Mouse (Mus musculus) gastrocnemius, postnatal 25 days (tissue): ENCODE results near the gene Ifit1bl2. TPM values are rescaled to one million over a fixed set of nuclear protein-coding genes. Genes with fewer than 3 reads are reported as not detected.
A peak's percentile ranks its signal among the peaks of the same experiment; 100 is the strongest.
"Not testable (repeated sequence)": the region's sequence is repeated elsewhere in the genome, so short reads cannot be mapped to it uniquely, and the experiment has no call there.

ENCODE experiments used
- DNase-seq: peaks from one replicate; pipeline ENCODE4 v3.0.0; 2022
- long read RNA-seq, 2 experiments: library from polyadenylated mRNA; stranded (forward); transcript quantifications; one replicate each; pipeline ENCODE4 v2.0.0; 2021
- total RNA-seq, 2 experiments: library from RNA; stranded (reverse); gene quantifications; 1 replicate in 1 of 2; 2 replicates in 1 of 2; pipeline ENCODE4 v1.2.3; 2021

Ifit1bl2 gene
- total RNA-seq: not detected
- long read RNA-seq, experiment 1: 0 reads
- long read RNA-seq, experiment 2: 0 reads

GRCm38 (mm10) chr19:34640623-34641022, at the start of gene Ifit1bl2, which contains the start of gene Ifit1:
Ifit1bl2 (minus strand) TSS chr19:34640743.
Ifit1 (plus strand) TSS chr19:34640871.
- DNase-seq: no peak

- DNase-seq: no peak
These were observed 45.0 kb upstream of the Ifit1bl2 start for GRCm38 (mm10) chr19:34685530-34685929.

DNA sequence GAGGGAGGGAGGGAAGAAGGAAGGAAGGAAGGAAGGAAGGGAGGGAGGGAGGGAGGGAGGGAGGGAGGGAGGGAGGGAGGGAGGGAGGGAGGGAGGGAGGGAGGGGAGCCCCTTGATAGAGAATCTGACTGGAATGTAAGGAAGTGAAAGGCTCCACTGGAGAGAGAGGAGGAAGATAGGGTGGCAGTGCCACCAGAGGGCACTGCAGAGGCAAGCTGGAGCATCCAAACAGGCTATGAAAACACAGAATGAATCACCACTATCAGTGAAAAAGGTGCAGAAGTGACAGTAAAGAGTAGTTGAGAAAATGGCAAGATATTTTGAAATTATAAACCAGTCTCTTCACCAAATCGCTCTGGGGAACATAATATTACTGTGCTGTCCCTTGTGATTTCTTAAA, 44.3 kb upstream of the Ifit1bl2 start:
- no peak for DNase-seq

- DNase-seq: no peak
These were observed 37.9 kb upstream of the Ifit1bl2 start for GRCm38 (mm10) chr19:34678428-34678827.

DNA sequence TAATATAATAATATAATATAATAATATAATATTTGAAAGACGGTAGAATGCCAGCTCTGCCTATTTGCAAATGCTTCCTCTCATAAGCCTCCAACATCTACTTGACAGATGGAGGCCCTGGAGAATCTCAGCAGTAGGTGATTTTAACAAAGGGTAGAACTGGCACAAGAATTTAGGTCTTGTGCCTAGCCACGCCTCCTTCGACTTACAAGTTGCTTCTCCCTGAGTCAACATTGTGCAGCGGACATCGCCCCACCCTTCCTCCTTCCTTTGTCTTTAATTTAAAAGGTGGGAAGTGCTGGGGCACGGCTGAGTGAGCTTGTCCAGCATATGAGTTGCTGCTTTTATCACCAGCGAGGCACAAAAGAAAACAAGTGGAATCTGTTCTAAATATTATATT, 32.9 kb upstream of the Ifit1bl2 start:
- peak; percentile 10 for DNase-seq

DNA sequence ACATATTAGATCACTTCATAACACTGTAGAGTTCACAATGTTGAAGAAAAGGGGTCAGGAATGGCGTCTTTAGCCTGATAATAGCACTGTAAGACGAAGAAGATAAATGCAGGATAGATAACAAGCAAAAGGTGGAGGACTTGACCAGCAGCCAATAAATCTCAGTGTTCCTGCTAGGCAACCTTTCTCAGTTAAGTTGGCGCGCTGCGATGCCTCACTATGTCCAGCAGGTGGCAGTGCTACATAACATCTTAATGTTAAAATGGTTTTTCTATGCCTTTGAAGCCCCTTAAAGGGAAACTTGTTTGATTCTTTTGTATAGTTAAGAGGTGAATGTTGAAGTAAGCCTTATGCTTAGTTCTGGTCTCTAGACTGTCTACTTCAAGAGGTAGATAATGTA, 25.6 kb upstream of the Ifit1bl2 start:
- DNase-seq: no peak

- DNase-seq: no peak
These were observed 22.2 kb upstream of the Ifit1bl2 start for GRCm38 (mm10) chr19:34662740-34663139.

GRCm38 (mm10) chr19:34662067-34662507, 21.5 kb upstream of the Ifit1bl2 start:
- DNase-seq: peak; percentile 19

GRCm38 (mm10) chr19:34656511-34657298, 16.2 kb upstream of the Ifit1bl2 start:
- DNase-seq: no peak

DNA sequence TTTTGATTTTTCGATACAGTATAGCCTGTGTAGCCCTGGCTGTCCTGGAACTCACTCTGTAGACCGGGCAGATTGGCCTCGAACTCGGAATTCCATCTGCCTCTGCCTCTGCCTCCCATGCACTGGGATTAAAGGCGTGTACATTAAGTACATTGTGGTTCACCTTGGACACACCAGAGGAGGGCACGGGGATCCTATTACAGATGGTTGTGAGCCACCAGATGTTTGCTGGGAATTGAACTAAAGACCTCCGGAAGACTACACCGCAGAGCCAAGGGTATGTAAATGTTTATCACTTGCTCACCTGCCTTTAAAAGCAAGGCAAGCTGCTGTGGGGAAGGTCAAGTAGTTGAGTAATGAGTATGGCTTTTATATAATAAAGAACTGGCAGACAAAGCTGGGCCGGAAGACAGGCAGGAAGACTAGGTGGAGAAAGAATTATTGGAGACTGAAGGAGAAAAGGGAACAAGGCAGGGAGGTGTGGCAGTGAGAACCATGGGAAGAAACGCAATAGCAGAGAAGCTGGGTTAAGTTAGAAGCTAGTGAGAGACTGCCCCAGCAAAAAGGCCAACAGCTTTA, 14.8 kb upstream of the Ifit1bl2 start:
- no peak for DNase-seq

DNA sequence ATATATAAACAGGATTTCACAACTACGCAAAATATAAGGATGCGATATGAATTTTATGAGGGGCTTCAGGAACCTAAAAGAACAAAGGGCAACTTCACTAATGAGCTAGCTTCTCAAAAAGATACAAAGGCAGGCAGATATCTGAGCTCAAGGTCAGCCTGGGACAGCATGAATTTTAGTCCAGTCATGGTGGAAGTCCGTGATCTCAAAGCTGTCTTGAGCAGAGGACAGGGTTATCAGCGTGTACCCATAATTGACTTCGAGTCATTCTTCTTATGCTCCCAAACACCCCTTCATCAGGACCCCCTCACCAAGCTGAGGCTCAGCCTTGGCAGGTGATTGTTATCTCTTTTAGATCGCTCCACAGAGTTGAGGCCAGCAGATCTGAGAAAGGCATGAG, 10.5 kb upstream of the Ifit1bl2 start:
- no peak for DNase-seq

DNA sequence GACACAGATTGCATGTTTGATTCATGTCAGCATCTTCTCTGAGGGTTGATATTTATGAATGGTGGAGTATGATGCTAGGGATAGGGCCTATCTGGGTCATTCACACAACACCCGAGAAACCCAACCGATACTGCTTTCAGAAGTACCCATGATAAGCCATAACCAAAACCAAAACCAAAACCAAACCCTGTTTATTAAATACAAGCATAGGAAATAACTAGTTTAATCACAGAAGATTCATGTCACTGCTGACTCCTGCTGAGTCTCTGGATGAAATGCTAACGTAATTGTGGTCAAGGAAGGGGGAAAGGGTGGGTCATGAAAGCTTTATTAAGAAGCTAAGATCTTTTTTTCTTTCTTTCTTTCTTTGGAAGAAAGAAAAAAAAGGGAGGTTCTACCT, 9.7 kb upstream of the Ifit1bl2 start:
- DNase-seq: no peak

DNA sequence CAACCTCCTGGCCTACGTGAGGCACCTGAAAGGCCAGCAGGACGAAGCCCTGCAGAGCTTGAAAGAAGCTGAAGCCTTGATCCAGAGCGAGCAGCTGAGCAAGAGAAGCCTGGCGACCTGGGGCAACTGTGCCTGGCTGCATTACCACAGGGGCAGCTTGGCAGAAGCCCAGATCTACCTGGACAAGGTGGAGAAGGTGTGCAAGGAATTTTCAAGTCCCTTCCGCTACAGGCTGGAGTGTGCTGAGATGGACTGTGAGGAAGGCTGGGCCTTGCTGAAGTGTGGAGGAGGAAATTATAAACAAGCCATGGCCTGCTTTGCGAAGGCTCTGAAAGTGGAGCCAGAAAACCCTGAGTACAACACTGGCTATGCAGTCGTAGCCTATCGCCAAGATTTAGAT, 7.1 kb upstream of the Ifit1bl2 start:
- not testable (repeated sequence) for DNase-seq

DNA sequence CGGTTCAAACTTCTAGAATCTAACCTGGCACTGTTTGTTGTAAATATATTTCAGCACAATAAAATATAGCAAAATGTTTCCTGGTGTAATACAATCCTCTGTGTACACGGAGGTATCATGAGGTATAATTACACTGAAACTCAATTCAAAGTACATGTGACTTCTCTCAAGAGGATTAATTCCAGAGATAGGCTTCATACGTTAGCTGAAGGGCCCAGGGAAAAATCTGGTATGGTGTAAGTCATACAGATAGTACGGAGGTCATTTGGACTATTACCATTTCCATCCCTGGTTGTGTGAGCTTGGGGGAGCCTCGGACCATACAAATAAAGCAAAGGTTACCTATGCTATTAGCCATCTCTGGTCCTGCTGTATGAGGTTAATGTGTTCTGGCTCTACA, 2.1 kb upstream of the Ifit1bl2 start:
- no peak for DNase-seq

DNA sequence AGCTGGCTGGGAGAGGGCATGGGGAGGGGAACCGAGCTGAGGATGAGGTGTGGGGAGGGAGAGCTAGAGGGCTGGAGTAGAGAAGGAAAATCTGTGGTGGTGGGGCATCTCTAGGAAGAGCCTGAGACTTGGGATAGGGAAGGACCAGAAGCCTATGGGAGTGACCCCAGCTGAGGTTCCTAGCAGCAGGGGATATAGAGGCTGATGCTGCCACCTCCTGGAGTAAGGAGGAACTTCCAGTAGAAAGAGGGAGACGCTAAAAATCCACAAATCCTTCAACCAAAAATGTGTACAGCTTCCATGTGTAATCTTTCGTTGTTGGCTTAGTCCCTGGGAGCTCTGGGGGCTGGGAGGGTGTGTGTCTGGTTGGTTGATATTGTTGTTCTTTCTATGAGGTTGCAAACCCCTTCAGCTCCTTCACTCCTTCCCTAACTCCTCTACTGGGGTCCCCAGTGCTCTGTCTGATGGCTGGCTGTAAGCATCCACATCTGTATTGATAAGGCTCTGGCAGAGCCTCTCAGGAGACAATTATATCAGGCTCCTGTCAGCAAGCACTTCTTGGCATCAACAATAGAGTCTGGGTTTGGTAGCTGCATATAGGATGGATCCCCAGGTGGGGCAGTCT, 3.5 kb downstream of the Ifit1bl2 start:
- peak; percentile 30 for DNase-seq

DNA sequence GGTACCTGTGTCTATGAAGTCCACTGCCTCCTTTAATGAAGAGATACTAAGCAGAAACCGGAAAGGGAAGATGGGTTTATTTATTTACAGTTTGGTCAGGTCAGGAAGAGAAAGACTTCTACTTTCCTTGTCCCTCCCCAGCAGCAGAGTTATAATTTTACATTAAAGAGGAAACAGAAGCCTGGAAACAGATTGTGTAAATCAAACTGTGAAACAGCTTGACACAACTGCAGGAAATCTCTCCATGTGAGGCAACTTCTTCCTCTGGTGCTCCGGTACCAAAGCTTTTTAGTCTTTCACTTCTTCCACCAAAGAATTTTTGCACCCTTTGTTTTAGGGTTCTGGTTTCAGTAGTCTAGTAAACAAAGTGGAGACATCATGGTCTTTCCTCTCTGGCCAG, 7.1 kb downstream of the Ifit1bl2 start:
- DNase-seq: no peak

DNA sequence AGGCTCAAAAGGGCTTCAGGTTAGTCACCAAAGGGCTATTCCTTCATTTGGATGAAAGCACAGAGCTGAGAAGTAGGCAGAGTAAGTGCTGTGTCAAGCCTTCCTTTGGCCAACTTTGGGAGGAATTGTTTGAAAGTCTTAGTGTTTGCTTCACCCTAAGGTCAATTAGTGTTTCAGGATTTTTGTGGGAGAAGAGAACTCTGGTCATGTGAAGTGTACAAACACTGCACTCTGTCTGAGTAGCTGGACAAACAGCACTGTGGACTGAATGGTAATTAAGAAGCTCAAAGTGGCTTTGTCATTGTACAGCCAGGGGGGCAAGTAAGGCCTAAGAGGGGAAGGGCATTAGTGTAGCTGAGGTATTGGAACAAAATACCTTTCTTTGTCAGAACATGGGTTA, 9.1 kb downstream of the Ifit1bl2 start:
- DNase-seq: no peak

GRCm38 (mm10) chr19:34627496-34627895, 13.0 kb downstream of the Ifit1bl2 start:
- DNase-seq: no peak

DNA sequence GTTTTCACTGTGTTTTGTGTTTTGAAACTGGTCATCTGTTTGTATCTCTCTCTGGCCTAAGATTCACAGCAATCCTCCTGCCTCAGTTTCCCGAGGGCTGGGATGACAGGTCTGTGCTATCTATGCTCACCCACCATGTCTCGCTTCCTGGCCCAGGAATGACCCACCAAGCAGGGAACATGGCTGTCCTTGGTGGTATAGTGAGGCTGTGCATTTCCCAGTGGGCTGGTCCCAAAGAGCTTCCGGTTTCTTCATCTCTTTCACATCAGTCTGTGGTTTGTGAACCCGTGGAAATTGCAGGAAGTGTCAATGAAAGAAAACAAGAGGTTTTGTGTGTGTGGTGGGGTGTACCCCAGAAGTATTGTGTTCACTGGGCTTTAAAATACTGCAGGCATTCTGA, 15.9 kb downstream of the Ifit1bl2 start:
- DNase-seq: no peak

DNA sequence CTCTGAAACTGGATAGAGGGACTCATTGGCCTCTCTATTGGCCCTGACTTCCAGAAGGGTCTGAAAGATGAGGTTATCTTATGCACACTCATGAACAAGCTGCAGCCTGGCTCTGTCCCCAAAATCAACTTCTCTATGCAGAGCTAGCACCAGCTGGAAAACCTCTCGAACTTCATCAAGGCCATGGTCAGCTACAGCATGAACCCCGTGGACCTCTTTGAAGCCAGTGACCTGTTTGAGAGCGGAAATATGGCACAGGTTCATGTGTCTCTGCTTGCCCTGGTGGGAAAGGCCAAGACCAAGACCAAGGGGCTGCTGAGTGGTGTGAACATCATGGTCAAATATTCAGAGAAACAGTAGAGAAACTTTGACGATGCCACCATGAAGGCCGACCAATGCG, 16.8 kb downstream of the Ifit1bl2 start:
- DNase-seq: no peak

DNA sequence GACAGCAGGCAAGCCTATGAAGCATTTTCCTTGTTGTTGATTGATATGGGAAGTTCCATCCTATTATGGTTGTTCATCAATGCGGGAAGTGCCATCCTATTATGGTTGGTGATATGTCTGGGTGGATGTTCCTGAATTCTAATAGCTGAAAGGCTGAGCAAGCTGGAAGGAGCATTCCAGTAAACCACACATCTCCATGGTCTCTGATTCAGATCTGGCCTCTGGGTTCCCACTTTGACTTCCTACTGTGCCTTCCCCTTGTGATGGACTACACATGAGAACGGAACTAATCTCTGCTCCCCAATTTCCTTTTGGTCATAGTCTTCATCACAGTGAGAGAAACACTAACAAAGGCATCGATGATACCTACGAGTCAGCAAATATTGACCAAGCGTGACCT, 19.7 kb downstream of the Ifit1bl2 start:
- no peak for DNase-seq

GRCm38 (mm10) chr19:34612243-34613001, 28.1 kb downstream of the Ifit1bl2 start:
- not testable (repeated sequence) for DNase-seq

GRCm38 (mm10) chr19:34610118-34610517, 30.4 kb downstream of the Ifit1bl2 start:
- not testable (repeated sequence) for DNase-seq
